Mouse (Mus musculus): ENCODE data around the gene Tubb2b. TPM values are rescaled to one million over a fixed set of nuclear protein-coding genes. Genes with fewer than 3 reads are reported as not detected.

Gene Tubb2b
- total RNA-seq, 1 experiment: 139 TPM

GRCm38 (mm10) chr13:34150271-34151027, 20.2 kb upstream of the Tubb2b start:
- Histone ChIP-seq H3K9ac (ENCODE audit: insufficient read depth, low read depth, low read length, poor library complexity, severe bottlenecking) (0 out of 2 replicates have a peak overlapping the region, but pooled peaks have one; percentile 41), H3K9me3 (ENCODE audit: control insufficient read depth, insufficient read depth, low read depth, low read length) (no peaks in the 10 kb centered on the region), H3K27ac (ENCODE audit: insufficient read depth, low read depth, low read length, poor library complexity, severe bottlenecking) (no peak overlapping the region; the same call in 1 of the 2 replicates), H3K36me3 (ENCODE audit: control insufficient read depth, insufficient read depth, low read length, poor library complexity, severe bottlenecking) (no peaks in the 10 kb centered on the region), H3K4me1 (ENCODE audit: control insufficient read depth in 2 of 2, insufficient read depth in 2 of 2, low read length in 2 of 2, poor library complexity in 1 of 2) (peaks cover 28% of the 10 kb centered on the region in 2 experiments), H3K4me3 (ENCODE audit: insufficient read depth in 1 of 2, low read depth in 1 of 2, low read length in 2 of 2, poor library complexity in 1 of 2, severe bottlenecking in 1 of 2) (peak overlapping the region in 1 of 2 experiments; percentile 1; a peak in 1 of 4 replicates)
- DNase-seq (ENCODE audit: low read depth, low spot score): no peak
- TF ChIP-seq HCFC1 (IDR thresholded peaks at IDR 0.05; ENCODE audit: borderline replicate concordance, insufficient read depth, low read length) (no peak), ZNF384 (IDR thresholded peaks at IDR 0.05; ENCODE audit: low read depth, low read length) (no peak), MAFK (IDR thresholded peaks at IDR 0.05; ENCODE audit: insufficient read depth, low read depth, low read length) (no peak), ZC3H11A (IDR thresholded peaks at IDR 0.05; ENCODE audit: borderline replicate concordance, low read depth, low read length) (no peak), CHD2 (IDR thresholded peaks at IDR 0.05; ENCODE audit: low read depth, low read length) (no peak)
- in situ Hi-C loops (cut with MboI; ENCODE audit: low sequenced_read_pairs in 2 of 2, unreplicated experiment in 2 of 2): no loop called here

GRCm38 (mm10) chr13:34149463-34150176, 19.4 kb upstream of the Tubb2b start:
- in situ Hi-C loops (cut with MboI; ENCODE audit: low sequenced_read_pairs in 2 of 2, unreplicated experiment in 2 of 2): no loop called here
- no peak overlapping the region; the same call in 1 of the 2 replicates for H3K27ac ChIP-seq (ENCODE audit: insufficient read depth, low read depth, low read length, poor library complexity, severe bottlenecking)
- H3K9ac ChIP-seq (ENCODE audit: insufficient read depth, low read depth, low read length, poor library complexity, severe bottlenecking): no peak overlapping the region; the same call in 1 of the 2 replicates
- H3K36me3 ChIP-seq (ENCODE audit: control insufficient read depth, insufficient read depth, low read length, poor library complexity, severe bottlenecking): no peaks in the 10 kb centered on the region
- H3K4me1 ChIP-seq (ENCODE audit: control insufficient read depth in 2 of 2, insufficient read depth in 2 of 2, low read length in 2 of 2, poor library complexity in 1 of 2): peaks cover 24 to 25% of the 10 kb centered on the region in 2 experiments
- peak overlapping the region in 1 of 2 experiments; percentile 74; a peak in 1 of 4 replicates for H3K4me3 ChIP-seq (ENCODE audit: insufficient read depth in 1 of 2, low read depth in 1 of 2, low read length in 2 of 2, poor library complexity in 1 of 2, severe bottlenecking in 1 of 2)
- TF ChIP-seq MAFK (IDR thresholded peaks at IDR 0.05; ENCODE audit: insufficient read depth, low read depth, low read length): no peak
- TF ChIP-seq ZNF384 (IDR thresholded peaks at IDR 0.05; ENCODE audit: low read depth, low read length): no peak
- no peak for TF ChIP-seq HCFC1 (IDR thresholded peaks at IDR 0.05; ENCODE audit: borderline replicate concordance, insufficient read depth, low read length)
- no peak for TF ChIP-seq CHD2 (IDR thresholded peaks at IDR 0.05; ENCODE audit: low read depth, low read length)
- TF ChIP-seq ZC3H11A (IDR thresholded peaks at IDR 0.05; ENCODE audit: borderline replicate concordance, low read depth, low read length): no peak
- no peaks in the 10 kb centered on the region for H3K9me3 ChIP-seq (ENCODE audit: control insufficient read depth, insufficient read depth, low read depth, low read length)
- no peak for DNase-seq (ENCODE audit: low read depth, low spot score)

- Histone ChIP-seq H3K9me3 (ENCODE audit: control insufficient read depth, insufficient read depth, low read depth, low read length) (no peaks in the 10 kb centered on the region), H3K36me3 (ENCODE audit: control insufficient read depth, insufficient read depth, low read length, poor library complexity, severe bottlenecking) (no peaks in the 10 kb centered on the region), H3K9ac (ENCODE audit: insufficient read depth, low read depth, low read length, poor library complexity, severe bottlenecking) (peak overlapping the region; percentile 65; the same call in 1 of the 2 replicates), H3K27ac (ENCODE audit: insufficient read depth, low read depth, low read length, poor library complexity, severe bottlenecking) (peak overlapping the region; percentile 52; the same call in 1 of the 2 replicates), H3K4me3 (ENCODE audit: insufficient read depth in 1 of 2, low read depth in 1 of 2, low read length in 2 of 2, poor library complexity in 1 of 2, severe bottlenecking in 1 of 2) (peak overlapping the region; percentile 53 to 74), H3K4me1 (ENCODE audit: control insufficient read depth in 2 of 2, insufficient read depth in 2 of 2, low read length in 2 of 2, poor library complexity in 1 of 2) (peaks cover 22 to 29% of the 10 kb centered on the region in 2 experiments)
- in situ Hi-C loops (cut with MboI; ENCODE audit: low sequenced_read_pairs in 2 of 2, unreplicated experiment in 2 of 2): no loop called here
- peak; percentile 69 for DNase-seq (ENCODE audit: low read depth, low spot score)
- TF ChIP-seq ZC3H11A (IDR thresholded peaks at IDR 0.05; ENCODE audit: borderline replicate concordance, low read depth, low read length): peak; percentile 18; the same call in 1 of the 2 replicates
- no peak for TF ChIP-seq ZNF384 (IDR thresholded peaks at IDR 0.05; ENCODE audit: low read depth, low read length)
- no peak for TF ChIP-seq HCFC1 (IDR thresholded peaks at IDR 0.05; ENCODE audit: borderline replicate concordance, insufficient read depth, low read length)
- TF ChIP-seq MAFK (IDR thresholded peaks at IDR 0.05; ENCODE audit: insufficient read depth, low read depth, low read length): no peak
Observed at GRCm38 (mm10) chr13:34148767-34149392, 18.6 kb upstream of the Tubb2b start.

- DNase-seq (ENCODE audit: low read depth, low spot score): no peak
- H3K4me1 ChIP-seq (ENCODE audit: control insufficient read depth in 2 of 2, insufficient read depth in 2 of 2, low read length in 2 of 2, poor library complexity in 1 of 2): peaks cover 19 to 24% of the 10 kb centered on the region in 2 experiments
- TF ChIP-seq CHD2 (IDR thresholded peaks at IDR 0.05; ENCODE audit: low read depth, low read length) (no peak), MAFK (IDR thresholded peaks at IDR 0.05; ENCODE audit: insufficient read depth, low read depth, low read length) (no peak), ZNF384 (IDR thresholded peaks at IDR 0.05; ENCODE audit: low read depth, low read length) (no peak), ZC3H11A (IDR thresholded peaks at IDR 0.05; ENCODE audit: borderline replicate concordance, low read depth, low read length) (no peak), HCFC1 (IDR thresholded peaks at IDR 0.05; ENCODE audit: borderline replicate concordance, insufficient read depth, low read length) (no peak)
- in situ Hi-C loops (cut with MboI; ENCODE audit: low sequenced_read_pairs in 2 of 2, unreplicated experiment in 2 of 2): no loop called here
- no peaks in the 10 kb centered on the region for H3K36me3 ChIP-seq (ENCODE audit: control insufficient read depth, insufficient read depth, low read length, poor library complexity, severe bottlenecking)
- no peaks in the 10 kb centered on the region for H3K9me3 ChIP-seq (ENCODE audit: control insufficient read depth, insufficient read depth, low read depth, low read length)
- no peak overlapping the region for H3K27ac ChIP-seq (ENCODE audit: insufficient read depth, low read depth, low read length, poor library complexity, severe bottlenecking)
- 0 out of 4 replicates have a peak overlapping the region, but pooled peaks of 1 of the 2 experiments have one; percentile 74 for H3K4me3 ChIP-seq (ENCODE audit: insufficient read depth in 1 of 2, low read depth in 1 of 2, low read length in 2 of 2, poor library complexity in 1 of 2, severe bottlenecking in 1 of 2)
- H3K9ac ChIP-seq (ENCODE audit: insufficient read depth, low read depth, low read length, poor library complexity, severe bottlenecking): no peak overlapping the region
Observed at GRCm38 (mm10) chr13:34148181-34148580, 17.9 kb upstream of the Tubb2b start.
